Mouse (Mus musculus) gonadal fat pad, adult 2 months (tissue): ENCODE results near the gene Znhit6. TPM values are rescaled to one million over a fixed set of nuclear protein-coding genes. Genes with fewer than 3 reads are reported as not detected.
A peak's percentile ranks its signal among the peaks of the same experiment; 100 is the strongest.

Experiments used
- DNase-seq: peaks from one replicate; pipeline ENCODE4 v3.0.0-alpha.2; 2012; ENCODE audit warnings: low read depth
- polyA plus RNA-seq: library from polyadenylated mRNA; depleted of rRNA; stranded (reverse); fragments of >200 nt; gene quantifications from 2 replicates; pipeline ENCODE4 v1.2.3, GENCODE M21; 2012; rRNA removed

The Znhit6 gene
- polyA plus RNA-seq: 3.6 and 4.8 TPM in 2 replicates

DNA sequence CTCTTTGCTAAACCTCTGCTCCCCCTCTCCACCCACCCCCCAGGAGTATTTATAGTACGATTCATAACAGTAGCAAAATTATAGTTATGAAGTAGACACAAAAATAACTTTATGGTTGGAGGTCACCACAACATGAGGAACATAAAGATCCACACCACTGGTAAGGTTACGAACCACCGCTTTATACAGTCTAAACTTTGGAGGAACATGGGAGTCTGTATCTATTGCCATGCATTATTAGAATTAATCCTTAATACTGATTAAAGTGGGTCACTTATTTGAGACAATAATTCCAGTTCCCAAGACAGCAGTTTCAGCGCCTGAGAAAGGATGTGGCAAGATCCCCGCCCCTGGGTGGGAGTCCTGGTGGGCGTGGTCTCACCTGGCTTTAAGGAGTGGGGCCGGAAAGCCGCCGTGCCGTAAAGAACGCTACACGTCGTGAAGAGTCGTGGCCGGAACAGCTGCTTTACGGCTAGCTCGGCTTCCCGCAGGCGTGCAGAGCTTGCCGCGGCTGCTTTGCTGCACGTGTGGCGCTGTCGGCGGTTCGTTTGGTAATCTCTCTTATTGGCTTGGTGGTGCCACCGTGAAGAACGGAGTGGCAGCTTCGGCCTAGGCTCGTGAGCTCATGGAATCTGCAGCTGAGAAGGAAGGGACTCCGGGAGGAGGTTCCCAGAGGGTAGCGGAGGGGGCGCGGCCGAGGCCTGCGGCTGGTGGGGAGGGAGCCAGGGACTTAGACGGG is at the start of gene Znhit6:
Gene Znhit6, plus strand, starts transcription at position 463 of the 739 bp plus-strand sequence.
- DNase-seq: peak; percentile 44

GRCm38 (mm10) chr3:145537870-145538269 is 38.1 kb upstream of the Znhit6 start:
- no peak for DNase-seq

GRCm38 (mm10) chr3:145548441-145549415 is 27.3 kb upstream of the Znhit6 start:
- no peak for DNase-seq

DNA sequence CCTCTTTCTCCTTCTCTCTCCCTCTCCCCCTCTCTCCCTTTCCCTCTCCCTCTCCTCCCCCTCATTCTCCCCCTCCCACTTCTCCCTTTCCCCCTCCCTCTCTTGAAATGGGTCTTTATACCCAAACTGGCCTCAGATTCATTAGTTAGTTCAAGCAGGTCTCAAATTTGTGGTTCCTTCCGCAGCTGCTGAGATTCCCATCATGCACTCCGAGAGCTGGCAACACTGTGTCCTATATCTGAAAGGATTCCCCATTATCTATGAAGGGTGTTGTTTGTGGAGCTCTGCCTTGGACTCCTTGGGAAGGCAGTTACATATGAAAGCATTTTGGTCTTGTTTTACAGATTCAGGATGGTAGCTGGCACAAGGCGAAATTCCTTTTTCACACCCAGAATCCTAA is 25.8 kb upstream of the Znhit6 start:
- no peak for DNase-seq

DNA sequence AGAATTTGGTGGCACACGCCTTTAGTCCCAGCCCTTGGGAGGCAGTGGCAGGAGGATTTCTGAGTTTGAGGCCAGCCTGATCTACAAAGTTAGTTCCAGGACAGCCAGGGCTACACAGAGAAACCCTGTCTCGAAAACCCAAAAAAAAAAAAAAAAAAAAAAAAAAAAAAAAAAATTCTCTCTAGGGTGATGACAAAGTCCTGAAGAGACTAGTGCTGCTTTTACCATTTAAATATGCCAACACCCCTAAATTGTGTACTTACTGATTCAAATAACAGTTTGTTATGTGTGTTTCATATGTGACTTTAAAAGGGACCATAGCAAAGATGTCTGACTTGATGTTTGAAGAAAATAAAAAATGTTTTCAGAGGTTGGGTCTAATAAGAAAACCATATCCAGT is 21.6 kb upstream of the Znhit6 start:
- DNase-seq: no peak

DNA sequence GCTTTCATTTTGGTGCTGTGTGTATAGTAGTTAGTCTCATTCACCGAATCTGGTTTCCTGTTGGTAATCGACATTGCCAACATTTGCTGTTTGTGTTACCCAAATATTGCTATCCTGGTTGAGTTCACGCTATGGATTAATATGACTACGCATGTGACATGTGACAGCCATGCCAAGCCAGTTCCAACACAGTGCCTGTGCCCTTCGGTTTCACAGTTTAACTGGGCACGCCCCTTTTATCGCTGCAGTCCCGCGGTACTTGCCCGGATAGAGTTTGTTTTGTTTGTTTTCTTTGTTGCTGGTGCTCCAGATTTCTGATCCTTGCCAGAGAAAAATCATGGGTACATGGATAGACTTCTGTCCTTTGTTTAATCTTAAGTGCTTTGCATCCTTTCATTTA is 19.8 kb upstream of the Znhit6 start:
- no peak for DNase-seq

DNA sequence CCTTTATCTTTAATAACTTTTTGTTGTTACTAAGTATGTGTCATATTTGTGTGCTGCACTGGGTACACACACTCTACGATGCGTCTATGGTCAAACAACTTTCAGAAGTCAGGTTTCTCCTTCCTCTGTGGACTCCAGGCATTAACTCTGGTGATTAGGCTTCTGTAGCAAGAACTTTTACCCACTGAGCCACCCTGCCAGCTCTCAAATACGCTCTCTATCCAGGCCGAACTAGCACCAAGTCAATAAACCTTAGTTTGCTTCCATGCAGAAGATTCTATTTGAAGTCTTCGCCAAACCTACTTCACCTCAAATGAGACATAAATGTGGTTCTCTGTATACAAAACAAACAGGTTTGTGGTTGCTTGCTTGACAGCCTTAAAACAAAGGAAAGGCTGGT is 16.3 kb upstream of the Znhit6 start:
- DNase-seq: no peak

DNA sequence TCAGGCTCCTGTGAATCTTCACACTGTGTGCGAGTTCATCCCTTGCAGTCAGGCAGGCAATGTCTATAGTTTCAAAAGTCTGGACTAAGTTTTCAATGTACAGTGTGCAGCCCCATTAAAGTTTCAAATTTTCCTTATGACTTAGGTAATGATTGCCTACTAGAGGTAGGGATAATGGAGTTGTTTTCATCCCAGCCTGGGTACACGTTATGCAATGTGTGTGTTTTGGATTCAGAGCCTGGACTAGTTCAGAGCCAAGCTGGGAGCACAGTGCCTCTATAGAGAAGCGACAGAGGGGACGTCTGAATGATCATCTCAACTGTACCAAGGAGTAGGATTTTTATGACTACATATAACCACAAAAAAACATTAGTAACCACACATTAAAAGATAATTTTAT is 15.9 kb upstream of the Znhit6 start:
- DNase-seq: peak; percentile 52

GRCm38 (mm10) chr3:145574468-145574867 is 1.5 kb upstream of the Znhit6 start:
- DNase-seq: no peak

- DNase-seq: no peak
Observed at GRCm38 (mm10) chr3:145575340-145575739, 665 bp upstream of the Znhit6 start.

DNA sequence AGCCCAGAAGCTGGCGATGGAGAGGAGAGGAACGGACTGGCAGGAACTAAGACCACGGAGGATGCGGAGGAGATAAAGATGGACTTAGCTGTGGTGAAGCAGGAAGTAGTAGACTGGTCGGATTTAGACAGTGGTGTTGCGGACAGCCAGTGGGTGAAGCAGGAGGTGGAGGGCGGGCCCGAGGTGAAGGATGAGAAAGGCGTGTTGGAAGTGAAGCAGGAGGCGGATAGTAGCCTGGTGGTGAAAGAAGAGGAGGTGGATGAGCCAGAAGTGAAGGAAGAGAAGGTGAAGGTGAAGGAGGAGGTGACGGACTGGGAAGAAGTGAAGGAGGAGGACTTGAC is 447 bp downstream of the Znhit6 start:
- no peak for DNase-seq

- no peak for DNase-seq
Observed at GRCm38 (mm10) chr3:145576876-145577275, 871 bp downstream of the Znhit6 start.

GRCm38 (mm10) chr3:145583043-145583442 is 7.0 kb downstream of the Znhit6 start:
- no peak for DNase-seq

GRCm38 (mm10) chr3:145583522-145584200 is 7.7 kb downstream of the Znhit6 start:
- DNase-seq: no peak

DNA sequence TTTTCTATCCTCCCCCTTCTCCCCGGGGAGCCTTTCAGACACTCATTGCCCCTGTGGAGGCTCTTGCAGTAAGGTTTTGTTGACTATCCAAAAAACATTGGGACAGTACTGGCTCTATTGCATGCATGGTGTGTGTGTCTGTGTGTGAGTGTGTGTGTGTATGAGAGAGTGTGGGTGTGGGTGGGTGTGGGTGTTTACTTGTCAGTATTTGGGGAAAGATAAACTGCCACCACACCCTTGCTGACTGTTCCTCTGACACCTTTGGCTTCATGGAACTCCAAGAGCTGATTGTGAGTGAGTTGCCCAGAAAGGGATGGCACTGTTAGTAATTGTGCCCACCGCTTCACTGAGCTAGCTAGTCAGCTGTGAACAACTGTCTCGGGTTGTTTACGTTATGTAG is 14.6 kb downstream of the Znhit6 start:
- no peak for DNase-seq

- DNase-seq: no peak
Observed at GRCm38 (mm10) chr3:145591841-145592542, 16.0 kb downstream of the Znhit6 start.

DNA sequence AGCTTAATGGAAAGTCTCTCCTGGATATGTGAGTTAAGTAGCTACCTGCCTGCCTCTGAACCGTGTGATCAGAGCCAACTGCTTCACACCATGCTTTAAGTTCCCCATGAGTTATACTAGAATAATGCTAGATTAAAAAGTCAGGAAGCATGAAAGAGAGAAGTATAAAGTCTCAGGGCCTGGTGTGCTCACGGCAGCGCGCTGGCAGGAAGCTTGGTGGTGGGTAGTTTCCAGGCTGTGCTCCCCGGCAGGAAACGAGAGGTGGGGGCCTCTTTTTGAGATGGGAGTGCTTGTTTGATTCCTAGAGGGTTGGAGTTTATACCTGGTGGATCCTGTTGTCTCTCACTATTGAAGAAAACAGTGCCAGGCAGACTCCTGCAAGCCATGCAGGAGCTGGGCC is 19.3 kb downstream of the Znhit6 start:
- no peak for DNase-seq

DNA sequence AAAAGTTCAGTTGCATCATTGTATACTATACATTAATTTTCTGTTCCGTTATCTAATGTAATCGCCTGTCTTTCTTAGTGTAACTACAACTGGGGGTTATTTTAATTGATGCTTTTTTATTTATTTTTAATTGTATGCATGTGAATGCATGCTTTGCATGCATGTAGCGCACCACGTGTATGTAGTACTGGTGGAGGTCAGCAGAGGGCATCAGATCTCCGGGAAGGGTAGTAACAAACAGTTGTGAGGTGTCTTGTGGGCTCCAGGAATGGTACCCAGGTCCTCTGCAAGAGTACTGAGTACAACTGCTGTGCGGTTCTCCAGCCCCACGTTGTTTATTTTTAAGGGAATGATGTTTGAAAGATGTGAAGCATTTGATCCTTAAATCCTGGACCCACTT is 23.1 kb downstream of the Znhit6 start:
- no peak for DNase-seq

DNA sequence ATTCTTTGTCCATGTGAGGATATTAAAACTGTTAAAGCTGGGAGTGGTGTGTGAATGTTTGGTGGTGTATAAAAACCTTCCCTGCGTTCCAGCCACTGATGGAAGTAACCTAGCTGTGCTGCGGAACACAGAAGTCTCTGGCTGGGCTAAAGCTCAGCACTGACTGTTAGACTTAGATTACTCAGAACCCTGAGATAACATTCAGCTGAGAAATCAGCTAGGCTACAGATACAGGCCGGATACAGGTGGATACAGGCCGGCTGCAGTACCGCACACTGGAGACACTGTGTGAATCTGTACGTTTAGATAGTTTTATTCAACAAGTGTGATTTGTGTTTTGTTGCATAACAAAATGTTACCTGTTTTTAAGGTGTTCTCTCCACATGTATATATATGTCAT is 24.8 kb downstream of the Znhit6 start:
- DNase-seq: no peak

- no peak for DNase-seq
Observed at GRCm38 (mm10) chr3:145601345-145601744, 25.3 kb downstream of the Znhit6 start.

GRCm38 (mm10) chr3:145602410-145603206 is 26.6 kb downstream of the Znhit6 start:
- no peak for DNase-seq
